Mouse (Mus musculus) heart, embryonic 10.5 days (tissue): ENCODE results near the gene Nkx1-1. TPM values are rescaled to one million over a fixed set of nuclear protein-coding genes. Genes with fewer than 3 reads are reported as not detected.

Experiments used
- DNase-seq: peaks from one replicate; pipeline ENCODE4 v3.0.0-alpha.2; 2017; ENCODE audit warnings: low spot score
- H3K27ac ChIP-seq: fragments of 300-500 bp; sonication (generic); 2 replicates; pipeline ENCODE4 v1.5.1; 2016; ENCODE audit warnings: mild to moderate bottlenecking
- H3K27me3 ChIP-seq: fragments of 300-500 bp; sonication (generic); 2 replicates; pipeline ENCODE4 v1.6.1; 2016; ENCODE audit warnings: mild to moderate bottlenecking; ENCODE audit not compliant: poor library complexity, insufficient read depth, severe bottlenecking
- H3K36me3 ChIP-seq: fragments of 300-500 bp; sonication (generic); 2 replicates; pipeline ENCODE4 v1.6.1; 2016; ENCODE audit warnings: mild to moderate bottlenecking, moderate library complexity
- H3K4me1 ChIP-seq: fragments of 300-500 bp; sonication (generic); 2 replicates; pipeline ENCODE4 v1.6.1; 2016; ENCODE audit warnings: mild to moderate bottlenecking
- H3K4me3 ChIP-seq: fragments of 300-500 bp; sonication (generic); 2 replicates; pipeline ENCODE4 v1.5.1; 2016; ENCODE audit warnings: mild to moderate bottlenecking, moderate library complexity
- H3K9me3 ChIP-seq: fragments of 300-500 bp; sonication (generic); 2 replicates; pipeline ENCODE4 v1.6.1; 2016; ENCODE audit warnings: mild to moderate bottlenecking, moderate library complexity
- whole genome bisulfite sequencing: fragments of 180-500 bp; shearing (Covaris S2); methylation state at CpG from one replicate; pipeline ENCODE4 v1.1.7; 2016; 5-methylcytosine and 5-hydroxymethylcytosine counted together
- polyA plus RNA-seq: library from polyadenylated mRNA; unstranded; fragments of >200 nt; fragmentation: Nextera tagmentation; extraction: Ambion mirVana; gene quantifications from 2 replicates; pipeline ENCODE4 v1.2.1, GENCODE M21; 2016

Nkx1-1 gene
- polyA plus RNA-seq, 1 experiment from 2014 or later, result not detected

GRCm38 (mm10) chr5:33435151-33435550 is 1.4 kb upstream of the Nkx1-1 start:
- no peak overlapping the region for H3K4me3 ChIP-seq

GRCm38 (mm10) chr5:33434141-33434780 is 485 bp upstream of the Nkx1-1 start:
- Histone ChIP-seq H3K9me3 (no peaks in the 10 kb centered on the region), H3K27ac (no peak overlapping the region)
- 1% methylated on average over 60 of the region's 60 CpGs for WGBS

More at GRCm38 (mm10) chr5:33435151-33435550, 1.4 kb upstream of the Nkx1-1 start:
- Histone ChIP-seq H3K9me3 (no peaks in the 10 kb centered on the region), H3K27me3 (peaks cover 99% of the 10 kb centered on the region), H3K27ac (no peak overlapping the region), H3K4me1 (peaks cover 49% of the 10 kb centered on the region), H3K36me3 (no peaks in the 10 kb centered on the region)
- no peak for DNase-seq
- WGBS, result 4% methylated on average over 26 of the region's 26 CpGs

DNA sequence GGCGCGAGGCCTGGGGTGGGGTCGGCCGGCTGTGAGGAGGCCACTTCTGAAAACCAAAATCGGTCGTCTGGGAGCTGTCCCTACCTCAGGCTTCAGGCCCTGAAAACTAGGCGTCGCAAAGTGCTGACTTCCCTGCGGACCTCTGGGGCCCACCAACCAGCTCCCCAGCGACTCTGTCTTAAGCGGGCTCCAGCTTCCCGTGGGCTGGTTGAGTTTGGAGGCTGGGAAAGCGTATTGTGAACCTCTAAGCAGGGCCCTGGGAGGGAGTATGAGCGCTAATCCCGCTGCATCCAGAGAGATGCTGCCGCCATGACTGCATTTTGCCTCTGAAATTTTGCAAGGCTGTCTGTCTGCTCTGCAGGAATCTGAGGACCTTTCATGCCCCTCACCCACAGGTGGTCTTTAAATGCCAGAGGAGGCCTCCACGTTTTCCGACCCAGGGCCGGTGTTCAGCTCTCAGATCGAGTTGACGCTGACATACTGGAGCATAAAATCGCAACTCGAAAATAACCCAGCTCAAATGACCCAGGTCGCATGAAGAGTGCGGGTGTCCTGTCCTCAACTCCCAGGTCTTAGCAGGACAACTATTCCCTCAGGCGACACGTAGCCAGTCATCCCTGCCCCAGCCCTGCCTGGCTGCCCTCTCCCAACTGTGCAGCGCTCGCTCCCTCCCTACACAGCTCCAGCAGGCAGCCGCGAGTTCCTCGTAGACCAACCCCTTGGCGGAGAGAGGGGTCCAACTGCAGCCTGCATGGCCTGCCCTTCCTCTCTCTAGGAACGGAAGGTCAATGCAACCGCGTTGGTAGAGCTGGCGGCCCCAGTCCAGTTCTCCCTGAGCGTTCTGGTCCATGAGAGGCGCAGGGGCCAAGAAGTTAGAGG is 1.5 kb downstream of the Nkx1-1 start:
- Histone ChIP-seq H3K27me3 (peaks cover 100% of the 10 kb centered on the region), H3K36me3 (no peaks in the 10 kb centered on the region), H3K27ac (no peak overlapping the region), H3K9me3 (no peaks in the 10 kb centered on the region), H3K4me1 (peaks cover 45% of the 10 kb centered on the region), H3K4me3 (peak overlapping the region; percentile 58)
- DNase-seq, result no peak
- WGBS, result 1% methylated on average over 39 of the region's 39 CpGs

More at GRCm38 (mm10) chr5:33434141-33434780, 485 bp upstream of the Nkx1-1 start:
- no peak for DNase-seq
- H3K4me1 ChIP-seq, result peaks cover 50% of the 10 kb centered on the region
- peak overlapping the region; percentile 49 for H3K4me3 ChIP-seq
- no peaks in the 10 kb centered on the region for H3K36me3 ChIP-seq
- peaks cover 100% of the 10 kb centered on the region for H3K27me3 ChIP-seq

- peak overlapping the region; percentile 58 for H3K4me3 ChIP-seq
- peaks cover 99% of the 10 kb centered on the region for H3K27me3 ChIP-seq
- H3K36me3 ChIP-seq, result no peaks in the 10 kb centered on the region
- no peak overlapping the region for H3K27ac ChIP-seq
- H3K4me1 ChIP-seq, result peaks cover 50% of the 10 kb centered on the region
- no peak for DNase-seq
- WGBS, result under 1% methylated on average over 77 of the region's 77 CpGs
- H3K9me3 ChIP-seq, result no peaks in the 10 kb centered on the region
Observed at GRCm38 (mm10) chr5:33431173-33432005, 2.4 kb downstream of the Nkx1-1 start.

GRCm38 (mm10) chr5:33430511-33431172 is 3.1 kb downstream of the Nkx1-1 start:
- no peak for DNase-seq
- H3K4me3 ChIP-seq, result peak overlapping the region; percentile 58
- WGBS, result 2% methylated on average over 64 of the region's 64 CpGs
- H3K9me3 ChIP-seq, result no peaks in the 10 kb centered on the region
- no peak overlapping the region for H3K27ac ChIP-seq
- H3K4me1 ChIP-seq, result peaks cover 51% of the 10 kb centered on the region
- H3K36me3 ChIP-seq, result no peaks in the 10 kb centered on the region
- H3K27me3 ChIP-seq, result peaks cover 99% of the 10 kb centered on the region

DNA sequence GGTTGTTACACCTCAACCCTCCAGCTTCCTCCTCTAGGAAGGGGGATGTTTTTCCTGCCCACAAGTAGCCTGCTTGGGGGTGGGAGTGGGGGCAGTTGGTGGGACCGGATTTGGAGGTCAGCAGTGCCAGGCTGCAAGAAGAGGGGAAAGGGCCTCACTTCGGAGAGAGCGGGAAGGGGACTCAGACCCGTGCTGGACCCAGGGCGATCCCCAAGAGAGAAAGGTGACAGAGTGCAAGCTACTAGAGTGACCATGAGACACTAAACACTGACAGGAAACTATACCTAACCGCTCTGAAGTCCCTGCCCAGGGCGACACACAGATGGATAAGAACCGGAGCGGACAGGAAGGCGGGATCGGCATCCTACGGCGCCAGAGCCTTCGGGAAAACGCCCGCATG is 3.7 kb downstream of the Nkx1-1 start:
- peaks cover 99% of the 10 kb centered on the region for H3K27me3 ChIP-seq
- peaks cover 51% of the 10 kb centered on the region for H3K4me1 ChIP-seq
- 5% methylated on average over 16 of the region's 16 CpGs for WGBS
- no peak overlapping the region for H3K27ac ChIP-seq
- no peak for DNase-seq
- no peaks in the 10 kb centered on the region for H3K9me3 ChIP-seq
- no peaks in the 10 kb centered on the region for H3K36me3 ChIP-seq
- H3K4me3 ChIP-seq, result peak overlapping the region; percentile 58

DNA sequence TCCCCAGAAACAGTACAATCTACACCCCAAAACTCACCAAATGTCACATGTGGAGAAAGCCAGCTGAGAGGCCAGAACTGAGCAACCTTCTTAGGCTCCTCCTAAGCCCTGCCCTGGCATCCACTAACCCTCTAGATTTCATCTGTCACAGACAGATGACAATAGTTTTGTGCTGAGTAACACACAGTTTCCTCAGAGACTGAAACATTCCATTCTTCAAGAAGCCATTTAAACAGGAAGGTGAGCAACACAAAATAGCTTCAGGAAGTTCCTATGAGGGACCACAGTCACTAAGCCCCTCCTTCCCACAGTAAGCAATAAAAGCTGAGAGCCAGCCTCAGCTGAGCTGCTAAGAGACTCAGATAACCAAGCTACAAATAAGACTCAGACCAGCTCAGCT is 6.3 kb downstream of the Nkx1-1 start:
- DNase-seq, result no peak
- Histone ChIP-seq H3K27me3 (peaks cover 80% of the 10 kb centered on the region), H3K27ac (no peak overlapping the region), H3K36me3 (no peaks in the 10 kb centered on the region), H3K4me3 (no peak overlapping the region), H3K9me3 (no peaks in the 10 kb centered on the region), H3K4me1 (peaks cover 31% of the 10 kb centered on the region)

DNA sequence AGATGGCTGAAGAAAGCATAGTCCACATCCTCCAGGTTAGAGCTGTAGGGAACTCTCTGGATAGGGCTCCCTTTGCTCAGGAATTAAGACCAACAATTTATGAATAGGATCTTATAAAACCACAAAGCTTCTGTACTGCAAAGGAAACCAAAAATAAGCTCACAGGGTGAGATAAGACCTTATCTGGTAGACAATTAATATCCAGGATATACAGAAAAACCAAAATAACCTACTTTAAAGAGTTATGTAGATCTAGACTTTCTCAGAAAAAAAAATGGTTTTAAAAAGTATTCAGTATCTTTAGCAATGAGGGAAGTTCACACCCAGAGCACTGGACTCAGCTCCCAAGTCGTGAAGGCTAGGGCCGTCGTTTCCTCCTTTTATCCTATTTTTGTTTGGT is 13.5 kb downstream of the Nkx1-1 start:
- H3K4me1 ChIP-seq, result no peaks in the 10 kb centered on the region
- peaks cover 2% of the 10 kb centered on the region; the same call in 1 of the 2 replicates for H3K36me3 ChIP-seq
- no peaks in the 10 kb centered on the region for H3K9me3 ChIP-seq
- no peak overlapping the region for H3K4me3 ChIP-seq
- H3K27ac ChIP-seq, result no peak overlapping the region
- no peak for DNase-seq
- WGBS, result 69% methylated on average over 3 of the region's 3 CpGs
- H3K27me3 ChIP-seq, result peaks cover 10% of the 10 kb centered on the region

DNA sequence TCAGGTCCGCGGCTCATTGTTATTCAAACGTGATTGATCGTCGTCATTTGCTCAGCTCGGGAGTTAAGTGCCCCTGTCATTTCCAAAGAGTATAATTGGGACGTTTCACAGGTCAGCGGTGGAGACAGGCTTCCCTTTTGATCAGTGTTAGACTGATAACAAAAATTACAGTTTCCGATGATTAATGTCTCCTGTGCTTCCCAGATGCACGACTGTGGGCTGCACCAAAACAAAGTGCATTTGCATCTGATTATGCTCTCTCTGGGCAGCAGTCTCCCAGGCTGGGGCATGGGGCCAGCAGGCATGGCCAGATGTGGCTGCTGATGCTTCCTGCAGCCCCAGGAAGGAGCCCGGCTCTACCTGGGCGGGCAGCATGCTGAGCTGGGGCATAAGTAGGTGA is 33.0 kb downstream of the Nkx1-1 start:
- DNase-seq, result no peak
- H3K27ac ChIP-seq, result no peak overlapping the region
- H3K36me3 ChIP-seq, result no peaks in the 10 kb centered on the region
- H3K27me3 ChIP-seq, result no peaks in the 10 kb centered on the region; the same call in 1 of the 2 replicates
- H3K4me3 ChIP-seq, result no peak overlapping the region
- 54% methylated on average over 12 of the region's 12 CpGs for WGBS
- no peaks in the 10 kb centered on the region for H3K9me3 ChIP-seq
- 0 out of 2 replicates have a peak, but pooled peaks cover 4% of the 10 kb centered on the region for H3K4me1 ChIP-seq

GRCm38 (mm10) chr5:33396828-33397227 is 36.9 kb downstream of the Nkx1-1 start:
- Histone ChIP-seq H3K36me3 (no peaks in the 10 kb centered on the region; the same call in 1 of the 2 replicates), H3K27ac (no peak overlapping the region), H3K4me3 (no peak overlapping the region), H3K4me1 (0 out of 2 replicates have a peak, but pooled peaks cover 4% of the 10 kb centered on the region), H3K9me3 (no peaks in the 10 kb centered on the region), H3K27me3 (no peaks in the 10 kb centered on the region; the same call in 1 of the 2 replicates)
- DNase-seq, result no peak
- WGBS, result 80% methylated on average over 7 of the region's 7 CpGs

DNA sequence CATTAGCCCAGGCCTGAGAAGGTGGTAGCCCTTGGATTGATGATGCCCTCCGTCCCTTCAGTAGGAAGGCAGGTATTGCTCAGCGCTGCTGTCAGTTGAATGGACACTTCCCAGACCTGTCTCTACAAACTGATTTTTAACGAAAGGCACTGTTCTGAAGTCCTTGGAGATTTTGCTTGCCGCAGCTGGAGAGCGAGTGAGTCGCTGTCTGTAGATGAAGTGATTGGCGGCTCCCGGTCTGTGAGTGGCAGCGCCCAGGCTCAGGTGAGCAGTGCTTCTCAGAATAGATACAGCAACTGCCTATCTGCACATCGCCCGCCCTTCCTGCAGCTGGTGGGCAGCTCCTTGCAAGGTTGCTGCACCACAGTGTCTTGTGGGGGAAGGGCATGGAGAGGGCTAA is 38.1 kb downstream of the Nkx1-1 start:
- H3K9me3 ChIP-seq, result no peaks in the 10 kb centered on the region
- no peak overlapping the region for H3K27ac ChIP-seq
- DNase-seq, result no peak
- no peaks in the 10 kb centered on the region for H3K4me1 ChIP-seq
- no peaks in the 10 kb centered on the region; the same call in 1 of the 2 replicates for H3K27me3 ChIP-seq
- H3K4me3 ChIP-seq, result no peak overlapping the region
- 82% methylated on average over 11 of the region's 11 CpGs for WGBS
- H3K36me3 ChIP-seq, result no peaks in the 10 kb centered on the region; the same call in 1 of the 2 replicates

DNA sequence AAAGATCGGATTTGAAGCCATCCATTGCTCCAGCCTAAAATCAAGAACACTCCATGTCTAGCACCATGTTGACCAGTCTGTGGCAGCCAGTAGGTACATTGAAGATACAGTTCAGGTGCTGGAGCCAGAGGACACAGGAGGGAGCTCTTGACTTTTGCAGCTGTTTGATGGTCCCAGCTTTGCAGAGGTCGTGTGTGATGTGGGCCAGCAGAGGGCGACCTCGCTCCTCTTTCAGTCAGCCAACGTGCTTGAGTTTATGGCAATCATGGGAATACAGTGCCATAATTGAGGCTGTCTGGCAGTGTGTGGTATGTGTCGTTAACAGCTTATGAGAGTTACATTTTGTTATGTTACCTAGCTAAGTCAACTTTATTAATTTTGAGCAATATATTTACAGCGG is 40.0 kb downstream of the Nkx1-1 start:
- no peak overlapping the region for H3K4me3 ChIP-seq
- WGBS, result 17% methylated on average over 7 of the region's 7 CpGs
- peak; percentile 89 for DNase-seq
- H3K4me1 ChIP-seq, result no peaks in the 10 kb centered on the region
- H3K36me3 ChIP-seq, result peaks cover 5% of the 10 kb centered on the region; the same call in 1 of the 2 replicates
- H3K27me3 ChIP-seq, result no peaks in the 10 kb centered on the region; the same call in 1 of the 2 replicates
- no peaks in the 10 kb centered on the region for H3K9me3 ChIP-seq
- H3K27ac ChIP-seq, result no peak overlapping the region
